Mouse (Mus musculus) T-helper 1 cell (primary cell): ENCODE results near the gene Itpr1.

Experiments used
- in situ Hi-C: fragments of 300-600 bp; cut with MboI, MseI; formaldehyde crosslinking; loops from one replicate; pipeline ENCODE4 v1.15.1; 2025; ENCODE audit warnings: high pct_unique_total_duplicates

Itpr1 gene

GRCm38 (mm10) chr6:108212881-108213295 is at the start of gene Itpr1:
Gene Itpr1, plus strand, starts transcription at chr6:108213096.
- in situ Hi-C loops, result loop anchor here (5.0 kb wide), 1 partner anchor 41 kb away; no protein-coding TSS in a partner anchor

DNA sequence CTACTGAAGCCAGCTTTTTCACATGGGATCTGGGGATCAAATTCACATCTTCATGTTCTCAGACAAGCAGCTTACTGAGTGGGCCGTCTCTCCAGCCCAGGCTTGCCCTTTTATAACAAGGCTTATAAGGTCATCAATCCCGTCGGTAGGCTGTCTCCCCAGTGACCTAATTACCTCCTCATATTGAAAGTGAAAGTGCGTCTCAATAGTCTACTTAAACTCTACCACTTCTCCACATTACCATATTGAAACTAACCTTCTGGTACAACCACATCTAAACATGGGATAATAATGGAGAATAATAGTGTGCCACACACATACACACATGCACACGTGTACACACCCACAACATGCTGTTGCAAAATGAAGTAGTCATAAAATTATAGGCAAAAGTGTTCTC is 48.0 kb upstream of the Itpr1 start:
- in situ Hi-C loops, result no loop called here

GRCm38 (mm10) chr6:108165598-108165997 is 47.3 kb upstream of the Itpr1 start:
- in situ Hi-C loops, result no loop called here

DNA sequence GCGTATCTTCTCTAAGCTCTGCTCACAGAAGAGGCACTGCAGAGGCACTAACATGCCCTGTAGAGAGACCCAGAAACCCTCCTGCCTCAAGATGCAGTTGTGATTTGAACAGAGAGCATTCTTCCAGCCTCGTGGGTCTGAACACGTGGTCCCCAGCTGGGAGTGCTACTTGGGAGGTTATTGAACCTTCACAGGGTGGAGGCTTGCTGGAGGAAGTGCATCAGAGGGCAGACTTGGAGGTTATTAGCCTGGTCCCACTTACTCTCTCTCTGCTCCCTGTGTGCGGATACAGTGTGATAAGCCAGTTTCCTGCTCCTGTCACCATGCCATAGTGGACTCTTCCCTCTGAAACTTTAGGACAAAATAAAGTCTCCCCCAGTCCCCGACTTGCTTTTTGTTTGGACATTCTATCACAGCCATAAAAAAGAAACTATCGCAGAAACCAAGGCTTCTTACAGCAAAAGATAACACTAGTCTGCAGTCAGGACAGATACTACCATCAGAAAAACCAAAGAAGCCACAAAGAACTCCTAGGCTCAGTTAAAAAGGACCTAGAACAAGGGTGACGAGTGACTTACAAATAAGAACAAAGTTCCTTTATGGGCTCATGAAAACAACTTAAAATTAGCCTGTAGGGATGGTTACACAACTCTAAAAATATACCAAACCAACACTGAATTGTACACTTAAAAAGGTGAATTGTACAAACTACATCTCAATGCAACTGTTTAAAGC is 44.8 kb upstream of the Itpr1 start:
- in situ Hi-C loops, result no loop called here

DNA sequence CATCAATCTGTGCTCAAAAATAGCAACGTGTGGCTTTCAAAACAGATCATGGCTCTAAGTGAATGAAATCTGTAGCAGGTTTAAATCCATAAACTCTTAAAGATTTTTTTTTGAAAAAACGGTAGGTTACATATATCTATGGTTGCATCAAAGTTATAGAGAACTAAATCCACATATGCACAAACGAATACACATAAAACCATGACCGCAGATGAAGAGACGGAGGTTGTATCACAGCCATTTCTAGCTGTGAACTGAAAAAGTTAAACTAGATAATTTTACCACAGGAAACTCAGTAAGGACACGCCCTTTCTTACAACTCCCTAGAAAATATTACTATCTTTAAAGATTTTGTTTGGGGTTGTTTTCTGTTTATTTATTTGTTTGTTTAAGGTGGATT is 44.2 kb upstream of the Itpr1 start:
- in situ Hi-C loops, result no loop called here

GRCm38 (mm10) chr6:108169466-108169865 is 43.4 kb upstream of the Itpr1 start:
- in situ Hi-C loops, result no loop called here

GRCm38 (mm10) chr6:108172219-108172618 is 40.7 kb upstream of the Itpr1 start:
- in situ Hi-C loops, result loop anchor here (5.0 kb wide), 1 partner anchor 40 kb away; the partner anchor contains the start of gene Itpr1

DNA sequence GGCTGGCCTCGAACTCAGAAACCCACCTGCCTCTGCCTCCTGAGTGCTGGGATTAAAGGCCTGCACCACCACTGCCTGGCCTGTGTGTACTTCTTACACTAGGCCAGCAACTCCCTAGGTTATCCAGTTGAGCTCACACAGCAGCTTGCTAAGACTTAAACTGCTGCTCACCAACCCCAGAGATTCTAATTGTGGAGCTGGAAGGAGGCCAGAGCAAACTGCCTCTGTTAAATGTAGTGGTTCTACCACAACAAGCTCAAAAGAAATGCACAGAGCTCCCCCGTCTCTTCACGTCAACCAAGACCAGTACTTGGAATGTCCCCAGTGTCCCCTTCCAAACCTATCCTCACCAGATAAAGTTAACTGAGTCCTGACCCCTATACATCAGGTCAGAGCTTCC is 38.7 kb upstream of the Itpr1 start:
- in situ Hi-C loops, result loop anchor here (5.0 kb wide), 1 partner anchor 38 kb away; the partner anchor contains the start of gene Itpr1

DNA sequence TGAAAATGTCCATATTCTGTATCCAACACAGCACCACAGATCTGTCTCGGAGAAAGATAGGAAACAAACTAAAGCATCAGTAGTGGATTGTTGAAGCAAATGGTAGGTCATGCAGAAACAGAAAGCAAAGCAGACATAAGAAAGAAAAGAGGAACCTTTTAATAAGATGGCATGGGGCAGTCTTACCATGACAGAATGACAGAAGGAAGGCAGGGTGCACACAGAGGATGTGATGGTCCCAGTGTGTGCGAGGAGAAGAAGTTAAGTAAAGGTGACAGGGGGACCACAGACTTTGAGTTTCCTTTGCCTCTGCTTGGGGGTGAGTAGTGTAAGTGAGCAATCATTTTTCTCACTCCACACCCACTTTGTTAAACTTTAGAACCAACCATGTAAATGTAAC is 33.8 kb upstream of the Itpr1 start:
- in situ Hi-C loops, result no loop called here

GRCm38 (mm10) chr6:108184847-108185684 is 27.8 kb upstream of the Itpr1 start, which contains the start of gene Sumf1:
Gene Sumf1, minus strand, starts transcription at chr6:108185582.
- in situ Hi-C loops, result loop anchor here (5.0 kb wide), 1 partner anchor 83 kb away; no protein-coding TSS in a partner anchor

DNA sequence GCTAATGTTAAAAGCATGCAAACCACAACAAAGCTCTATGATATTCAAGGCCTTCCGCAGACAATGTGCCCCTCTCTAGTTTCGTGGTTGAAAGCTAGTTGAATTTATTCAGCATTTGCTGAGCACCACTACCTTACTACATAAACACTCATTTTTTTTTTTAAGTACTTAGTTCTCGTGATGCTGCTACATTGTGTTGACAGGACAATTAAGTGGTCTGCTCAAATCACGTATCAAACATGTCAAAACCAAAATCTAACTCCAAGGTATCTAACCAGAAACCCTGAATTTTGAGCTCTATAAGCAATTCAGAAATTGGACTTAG is 27.2 kb upstream of the Itpr1 start:
- in situ Hi-C loops, result no loop called here

DNA sequence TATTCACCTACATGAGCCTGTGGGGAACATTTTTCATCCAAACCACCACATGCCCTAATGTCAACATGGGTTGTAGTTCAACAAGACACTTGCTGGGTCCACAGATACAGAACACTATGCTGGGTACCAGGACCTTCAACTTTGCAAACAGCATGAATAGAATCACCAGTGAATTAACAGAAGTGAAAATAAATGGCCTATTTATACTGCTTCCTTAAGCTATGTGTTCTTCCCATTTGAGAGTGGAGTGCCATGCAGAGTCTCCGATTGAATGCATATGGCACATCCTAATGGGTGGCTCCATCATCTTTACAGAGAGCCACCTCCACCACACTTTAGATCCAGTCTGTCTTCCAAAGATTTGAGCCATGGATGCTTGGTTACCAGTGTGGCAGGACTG is 22.2 kb upstream of the Itpr1 start:
- in situ Hi-C loops, result no loop called here

DNA sequence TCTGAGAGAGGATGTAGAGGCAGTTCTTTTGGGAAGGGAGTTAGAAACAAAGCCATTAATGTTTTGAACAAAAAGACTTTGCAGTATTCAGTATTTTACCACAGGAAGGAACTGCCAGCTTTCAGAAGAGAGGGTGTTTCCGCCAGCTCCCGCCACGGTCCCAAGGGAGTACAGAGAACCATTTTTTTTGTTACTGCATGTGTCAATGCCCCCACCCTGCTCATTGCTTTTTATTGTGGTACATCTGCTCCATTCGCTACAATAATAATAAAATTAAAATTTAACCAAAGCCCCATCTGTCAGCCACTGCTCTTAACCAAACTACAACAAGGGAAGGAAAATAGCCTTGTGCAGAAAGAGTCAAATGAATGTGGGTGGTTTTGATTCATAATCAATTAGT is 20.3 kb upstream of the Itpr1 start:
- in situ Hi-C loops, result no loop called here

- in situ Hi-C loops, result no loop called here
Measured at GRCm38 (mm10) chr6:108196665-108197064, 16.2 kb upstream of the Itpr1 start.

- in situ Hi-C loops, result no loop called here
Measured at GRCm38 (mm10) chr6:108197117-108197516, 15.8 kb upstream of the Itpr1 start.

- in situ Hi-C loops, result no loop called here
Measured at GRCm38 (mm10) chr6:108198286-108198685, 14.6 kb upstream of the Itpr1 start.

GRCm38 (mm10) chr6:108204322-108204721 is 8.6 kb upstream of the Itpr1 start:
- in situ Hi-C loops, result no loop called here

GRCm38 (mm10) chr6:108206145-108206544 is 6.8 kb upstream of the Itpr1 start:
- in situ Hi-C loops, result no loop called here

GRCm38 (mm10) chr6:108206914-108207566 is 5.9 kb upstream of the Itpr1 start:
- in situ Hi-C loops, result no loop called here

DNA sequence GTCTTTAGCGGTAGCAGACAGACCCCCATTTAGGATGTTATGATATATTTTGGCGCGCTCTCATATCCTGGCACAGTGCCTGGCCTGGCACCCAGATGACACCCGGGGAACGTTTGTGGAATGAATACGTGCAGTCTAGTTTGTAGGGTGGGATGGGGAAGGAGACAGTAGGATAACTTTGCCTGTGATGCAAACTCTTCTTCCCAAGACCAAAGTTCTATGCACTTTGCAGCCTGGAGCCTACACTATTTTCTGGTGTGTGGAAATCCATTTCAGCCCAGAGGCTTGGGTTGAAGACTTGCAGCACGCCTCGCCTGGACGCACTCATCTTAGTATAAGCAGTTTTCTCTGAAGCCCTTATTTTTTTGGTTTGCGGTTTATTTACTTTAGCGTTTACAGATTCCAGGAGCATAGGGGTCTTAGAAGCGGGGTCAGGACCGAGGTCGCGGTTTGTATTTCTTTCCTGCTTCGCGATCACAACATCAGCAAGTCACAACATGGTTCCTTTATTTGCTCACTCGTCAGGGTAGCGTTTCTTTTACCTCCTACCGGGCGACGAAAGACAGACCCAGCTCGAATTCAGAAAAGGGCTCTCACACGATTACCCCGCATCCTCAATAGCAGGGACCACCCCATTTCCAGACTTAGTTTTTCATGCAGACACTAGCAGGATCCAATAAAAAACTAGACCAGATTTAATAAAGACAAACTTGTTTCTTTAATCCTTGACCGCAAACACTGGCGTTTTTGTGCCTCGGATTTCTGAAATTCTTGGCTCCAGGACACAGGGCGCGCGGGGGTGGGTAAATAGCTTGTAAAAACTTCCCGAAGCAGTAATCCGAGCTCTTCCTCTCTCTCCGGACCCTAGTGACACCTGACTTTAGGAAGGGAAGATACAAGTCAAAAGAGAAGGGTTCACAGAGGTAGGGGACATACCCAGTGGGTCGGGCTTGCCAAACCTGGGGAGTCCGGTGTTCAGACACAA is 708 bp upstream of the Itpr1 start:
- in situ Hi-C loops, result loop anchor here (5.0 kb wide), 1 partner anchor 40 kb away; no protein-coding TSS in a partner anchor
